Mouse (Mus musculus) adrenal gland, postnatal 36 days (tissue): ENCODE measurements around the gene Sirt7. TPM values are rescaled to one million over a fixed set of nuclear protein-coding genes. Genes with fewer than 3 reads are reported as not detected.
A peak's percentile ranks its signal among the peaks of the same experiment; 100 is the strongest.
"Not testable (repeated sequence)": the region's sequence is repeated elsewhere in the genome, so short reads cannot be mapped to it uniquely, and the experiment has no call there.

Experiments
- DNase-seq, 2 experiments: peaks; one replicate each; pipeline ENCODE4 v3.0.0; 2021; ENCODE audit warnings: mixed read lengths in 1 of 2
- total RNA-seq, 2 experiments: library from RNA; stranded (reverse); gene quantifications; 2 replicates each; pipeline ENCODE4 v1.2.3; 2021

The Sirt7 gene
- total RNA-seq, 2 experiments from 2014 or later: 49.6 to 67.0 TPM

DNA sequence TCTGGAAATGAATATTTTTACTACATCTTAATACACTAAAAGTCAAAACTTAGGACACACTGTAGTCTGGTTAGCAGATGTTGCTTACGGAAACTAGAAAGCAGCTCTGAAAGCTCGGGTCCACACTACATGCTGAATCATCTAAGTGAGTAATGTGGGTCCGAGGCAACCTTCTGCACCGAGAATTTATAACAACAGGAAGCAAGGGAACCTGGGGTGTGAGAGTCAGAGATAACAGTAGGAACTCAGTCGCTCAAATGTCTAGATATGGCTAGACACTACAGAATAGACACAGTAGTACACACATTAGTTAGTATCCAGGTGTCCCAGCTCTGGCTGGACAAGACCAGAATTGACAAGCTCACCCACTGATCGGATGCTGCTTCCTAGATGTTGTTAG is 36.5 kb downstream of the Sirt7 start:
- DNase-seq: no peak

DNA sequence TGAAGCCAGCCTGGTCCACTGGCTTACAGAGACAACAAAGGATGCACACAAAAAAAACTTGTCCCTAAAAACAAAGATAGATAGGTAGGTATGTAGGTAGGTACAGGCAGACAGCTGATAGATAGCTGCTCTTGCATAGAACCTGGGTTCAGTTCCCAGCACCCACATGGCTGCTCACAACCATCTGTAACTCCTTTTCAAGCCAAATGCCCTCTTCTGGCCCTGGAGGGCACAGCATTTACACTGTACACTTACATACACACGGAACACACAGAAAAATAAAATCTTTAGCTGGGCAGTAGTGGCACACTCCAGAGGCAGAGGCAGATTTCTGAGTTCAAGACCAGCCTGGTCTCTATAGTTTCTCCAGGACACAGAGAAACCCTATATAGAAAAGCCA is 41.1 kb downstream of the Sirt7 start:
- DNase-seq: no peak

GRCm38 (mm10) chr11:120582982-120583293 is 42.1 kb downstream of the Sirt7 start:
- DNase-seq: not testable (repeated sequence)

- peak in 1 of 2 experiments; percentile 41 for DNase-seq
Measured at GRCm38 (mm10) chr11:120582268-120582981, 42.6 kb downstream of the Sirt7 start.

GRCm38 (mm10) chr11:120581490-120582267 is 43.4 kb downstream of the Sirt7 start, which contains the start of gene Arhgdia:
Gene Arhgdia, minus strand, starts transcription at chr11:120581624.
- DNase-seq: peak; percentile 91 to 94

GRCm38 (mm10) chr11:120580871-120581331 is 44.1 kb downstream of the Sirt7 start:
- peak; percentile 57 to 68 for DNase-seq

GRCm38 (mm10) chr11:120580190-120580589 is 44.9 kb downstream of the Sirt7 start:
- DNase-seq: no peak

DNA sequence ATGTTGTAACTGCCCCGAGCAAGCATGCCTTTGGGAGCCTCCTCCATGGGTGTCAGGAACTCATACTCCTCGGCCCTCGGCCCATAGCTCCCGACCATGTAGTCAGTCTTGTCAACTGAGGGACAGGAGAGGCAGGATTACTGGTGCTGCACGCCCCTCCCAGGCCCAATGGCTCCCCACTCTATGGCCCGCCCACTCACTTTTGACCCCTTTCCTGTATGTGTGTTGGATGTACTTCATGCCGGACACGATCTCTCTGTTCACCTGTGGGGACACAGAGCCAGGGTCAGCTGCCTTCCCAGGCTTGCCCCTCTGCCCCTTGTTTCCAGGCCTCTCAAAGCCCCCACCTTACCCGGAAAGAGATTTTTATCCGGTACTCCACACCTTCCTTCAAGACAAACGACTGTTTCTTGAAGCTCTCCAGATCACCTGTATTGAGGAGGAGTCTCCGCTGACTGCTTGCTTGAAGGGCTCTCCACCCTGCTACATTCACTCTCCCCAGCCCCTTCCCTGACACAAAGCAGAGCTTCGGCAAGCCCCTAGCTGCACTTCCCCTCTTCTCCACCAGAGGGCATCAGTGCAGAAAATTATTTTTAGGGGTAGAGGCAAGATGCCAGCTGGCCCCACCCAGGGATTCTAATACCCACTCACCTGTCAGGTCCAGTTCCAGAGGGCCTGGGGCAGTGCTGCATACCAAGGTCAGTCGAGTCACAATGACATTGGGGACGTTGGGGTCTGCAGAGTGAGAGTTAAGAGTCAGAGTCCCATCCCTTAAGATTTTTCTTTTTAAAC is 45.5 kb downstream of the Sirt7 start:
- DNase-seq: peak; percentile 63 to 75

- DNase-seq: peak in 1 of 2 experiments; percentile 22
Measured at GRCm38 (mm10) chr11:120578694-120579243, 46.3 kb downstream of the Sirt7 start.

DNA sequence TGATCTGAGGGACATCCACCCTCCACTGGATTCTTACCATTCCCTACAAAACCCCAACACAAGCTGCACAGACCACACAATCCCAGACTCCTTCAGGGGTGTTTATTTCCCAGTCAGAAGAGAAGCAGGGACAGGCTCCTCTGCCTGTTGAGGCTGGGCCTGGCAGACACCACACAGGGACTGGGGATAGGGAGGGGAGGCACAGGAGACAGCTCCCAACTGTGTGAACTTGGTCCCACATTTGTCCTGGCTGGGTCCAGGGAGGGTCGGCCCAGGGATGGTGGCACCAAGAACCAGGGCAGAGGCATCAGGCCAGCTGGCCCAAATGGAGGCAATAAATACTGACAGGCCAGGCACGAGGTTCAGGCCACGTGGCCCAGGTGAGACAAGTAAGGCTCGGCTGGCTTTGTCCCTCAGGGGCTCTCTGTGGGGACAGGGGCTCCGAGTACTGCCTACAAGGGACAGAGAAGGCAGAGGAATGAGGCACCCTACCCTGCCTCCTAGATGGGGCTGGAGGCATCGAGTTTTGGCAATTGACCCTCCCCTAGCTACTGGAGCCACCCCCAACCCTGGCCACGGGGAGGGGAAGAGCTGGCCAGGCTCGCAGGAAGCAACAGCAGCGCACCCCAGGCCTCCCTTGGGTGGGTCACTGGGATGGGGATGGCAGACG is 46.9 kb downstream of the Sirt7 start:
- DNase-seq: no peak

- no peak for DNase-seq
Measured at GRCm38 (mm10) chr11:120577211-120578023, 47.6 kb downstream of the Sirt7 start.

- DNase-seq: no peak
Measured at GRCm38 (mm10) chr11:120576365-120576981, 48.6 kb downstream of the Sirt7 start.

GRCm38 (mm10) chr11:120575940-120576339 is 49.1 kb downstream of the Sirt7 start:
- no peak for DNase-seq

DNA sequence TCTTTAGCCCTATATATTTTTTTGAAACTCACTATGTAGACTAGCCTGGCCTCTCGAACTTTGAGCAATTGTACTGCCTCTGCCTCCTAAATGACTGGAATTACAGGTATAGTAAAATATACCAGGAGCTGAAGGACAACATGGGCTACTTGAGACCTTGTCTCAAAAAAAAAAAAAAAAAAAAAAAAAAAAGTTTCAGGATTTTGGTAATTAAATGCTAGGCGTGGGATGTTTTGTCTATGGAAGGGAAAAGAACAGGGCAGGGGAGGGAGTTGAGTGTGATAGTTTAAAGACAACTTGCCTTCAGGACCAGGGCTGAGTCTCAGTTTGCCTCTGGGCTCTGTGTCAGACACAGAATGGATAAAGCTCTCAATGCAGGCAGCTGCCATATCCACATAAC is 50.0 kb downstream of the Sirt7 start:
- no peak for DNase-seq

DNA sequence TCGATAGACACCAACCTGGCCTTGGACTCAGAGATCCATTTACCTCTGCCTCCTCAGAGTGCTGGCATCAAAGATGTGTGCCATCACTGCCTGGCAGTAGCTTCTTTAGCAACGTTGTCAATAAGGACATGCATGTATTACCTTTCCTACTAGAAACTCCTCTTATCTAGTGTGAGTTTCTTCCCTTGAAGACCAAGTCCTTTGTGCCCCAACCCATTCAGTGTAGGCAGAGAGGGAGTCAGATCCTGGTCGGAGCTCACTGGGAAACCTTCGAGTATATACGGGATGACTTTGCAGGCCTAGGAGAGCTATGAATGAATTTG is 50.8 kb downstream of the Sirt7 start:
- no peak for DNase-seq

GRCm38 (mm10) chr11:120573585-120574277 is 51.3 kb downstream of the Sirt7 start:
- peak in 1 of 2 experiments; percentile 22 for DNase-seq

DNA sequence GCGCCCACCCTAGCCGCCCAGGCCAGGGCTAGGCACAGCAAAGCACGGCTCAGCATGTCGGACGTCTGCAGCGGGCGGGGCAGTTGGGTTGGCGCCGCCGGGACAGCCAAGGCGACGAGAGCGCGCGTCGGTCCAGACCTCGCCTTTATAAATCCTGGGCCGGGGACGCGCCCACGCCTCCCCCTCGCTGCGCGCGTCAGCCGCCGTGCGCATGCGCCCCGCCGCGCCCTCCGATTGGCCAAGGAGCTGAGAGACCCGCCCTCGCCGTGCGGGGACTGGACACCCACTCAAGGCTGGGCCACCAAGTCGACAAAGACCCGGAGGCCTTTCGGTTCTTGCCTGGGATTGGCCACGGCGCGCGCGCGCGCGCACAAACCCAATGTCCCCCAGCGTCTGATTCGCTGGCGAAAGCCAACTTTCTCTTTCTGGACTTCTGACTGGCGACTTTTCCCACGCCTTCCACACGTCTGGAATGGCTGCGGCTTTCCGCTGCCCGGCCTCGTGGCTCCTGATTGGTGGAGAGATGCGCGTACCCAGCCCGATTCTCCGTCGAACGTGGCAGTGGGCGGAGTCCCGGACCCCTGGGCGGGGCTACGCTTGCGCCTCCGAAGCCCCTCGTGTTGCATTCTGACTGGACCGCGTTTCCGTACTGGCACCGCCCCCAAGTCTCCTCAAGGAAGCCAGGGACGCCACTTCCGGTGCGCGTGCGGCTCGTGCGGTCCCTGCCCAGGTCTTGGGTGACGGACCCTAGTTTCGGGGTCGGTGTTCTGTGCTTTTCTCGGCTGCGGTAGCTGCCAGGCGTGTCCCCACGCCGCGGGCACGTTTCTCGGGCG is 52.1 kb downstream of the Sirt7 start, which contains the start of gene P4hb:
TSS of gene P4hb (minus strand) at position 502 of the 833 bp plus-strand sequence.
- peak; percentile 100 for DNase-seq

DNA sequence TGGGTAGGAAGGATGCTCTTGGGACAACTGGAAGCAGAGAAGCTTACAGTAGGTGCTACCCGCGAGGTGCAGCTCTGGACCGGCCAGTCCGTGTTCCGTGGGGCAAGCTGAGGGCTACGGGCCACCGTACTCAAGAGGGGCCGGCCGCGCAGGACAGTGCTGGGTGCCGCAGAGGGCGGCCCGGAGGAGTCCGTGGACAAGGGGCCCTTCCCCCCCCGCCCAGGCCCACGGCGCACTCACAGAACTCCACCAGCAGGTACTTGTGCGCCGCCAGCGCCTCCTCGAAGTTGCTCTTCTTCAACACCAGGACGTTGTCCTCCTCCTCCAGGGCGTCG is 52.7 kb downstream of the Sirt7 start:
- no peak for DNase-seq
